Mouse (Mus musculus): Measurements from ENCODE around the gene Tspo2.

DNA sequence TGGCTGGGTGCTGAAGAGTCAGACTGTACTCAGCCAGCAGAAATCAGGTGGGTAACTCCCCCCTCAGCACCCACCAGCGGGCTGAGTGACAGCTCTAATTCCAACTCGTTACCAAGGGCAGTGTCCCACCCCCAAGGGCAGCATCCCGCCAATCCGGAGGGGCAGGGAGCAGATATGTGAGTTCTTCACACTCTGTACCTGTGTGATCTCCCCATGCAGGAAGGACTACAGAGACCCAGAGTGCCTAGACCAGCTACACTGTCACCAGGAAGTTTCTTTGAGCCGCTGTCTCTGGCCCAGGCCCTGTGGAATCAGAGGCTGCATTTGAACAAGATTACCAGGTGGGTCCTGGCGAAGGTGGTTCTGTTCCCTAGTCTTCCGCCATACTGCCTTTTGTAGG is 2.9 kb upstream of the Tspo2 start:
- TF ChIP-seq CTCF (IDR thresholded peaks at IDR 0.05; ENCODE audit: low read depth, low read length) (no peak), EP300 (IDR thresholded peaks at IDR 0.05; ENCODE audit: insufficient read depth, low read depth, low read length) (no peak), POLR2A (IDR thresholded peaks at IDR 0.05; ENCODE audit: insufficient read depth, low read length) (no peak)

Data from ES-Bruce4 (cell line).